Mouse (Mus musculus) myocyte (in vitro differentiated cells): ENCODE measurements around the gene Cep57l1. TPM values are rescaled to one million over a fixed set of nuclear protein-coding genes. Genes with fewer than 3 reads are reported as not detected.
A peak's percentile ranks its signal among the peaks of the same experiment; 100 is the strongest.

ENCODE experiments used
- H3K27me3 ChIP-seq: one replicate; pipeline ENCODE4 v1.6.1; 2011; ENCODE audit not compliant: control insufficient read depth, insufficient read depth, insufficient read length
- H3K36me3 ChIP-seq: one replicate; pipeline ENCODE4 v1.6.1; 2011; ENCODE audit not compliant: control insufficient read depth, insufficient read depth
- H3K4me2 ChIP-seq: one replicate; pipeline ENCODE4 v1.6.1; 2011; ENCODE audit warnings: low read depth, control low read depth
- H3K4me3 ChIP-seq: one replicate; pipeline ENCODE4 v1.5.1; 2011; ENCODE audit warnings: mild to moderate bottlenecking, control low read depth, moderate library complexity
- H3K79me2 ChIP-seq: one replicate; pipeline ENCODE4 v1.6.1; 2011; ENCODE audit not compliant: control insufficient read depth, insufficient read depth
- H3ac ChIP-seq: one replicate; pipeline ENCODE4 v1.6.1; 2011; ENCODE audit not compliant: control insufficient read depth, insufficient read length
- CEBPB ChIP-seq: IDR thresholded peaks from 2 replicates; pipeline ENCODE4 v1.6.1; 2011; ENCODE audit warnings: mild to moderate bottlenecking, moderate library complexity; ENCODE audit not compliant: poor library complexity, insufficient read depth, severe bottlenecking
- E2F4 ChIP-seq: IDR thresholded peaks from one replicate; pipeline ENCODE4 v1.6.1; 2011; ENCODE audit warnings: mild to moderate bottlenecking, control low read depth, moderate library complexity; ENCODE audit not compliant: insufficient read depth
- MAX ChIP-seq: IDR thresholded peaks from one replicate; pipeline ENCODE4 v1.6.1; 2011; ENCODE audit warnings: low read depth, mild to moderate bottlenecking, control low read depth
- MYOD1 ChIP-seq, 3 experiments: IDR thresholded peaks; one replicate each; pipeline ENCODE4 v1.6.1; 2011; ENCODE audit warnings: control low read depth in 2 of 3, low read depth in 2 of 3, mild to moderate bottlenecking in 2 of 3, moderate library complexity in 1 of 3; ENCODE audit not compliant: insufficient read length in 2 of 3, control insufficient read depth in 1 of 3
- MYOG ChIP-seq, 3 experiments: IDR thresholded peaks; one replicate each; pipeline ENCODE4 v1.6.1; 2011; ENCODE audit warnings: control low read depth in 2 of 3, low read depth in 2 of 3, mild to moderate bottlenecking in 2 of 3; ENCODE audit not compliant: insufficient read length in 2 of 3, control insufficient read depth in 1 of 3, insufficient read depth in 1 of 3
- POLR2A ChIP-seq: IDR thresholded peaks from one replicate; pipeline ENCODE4 v1.6.1; 2011; ENCODE audit warnings: low read depth, mild to moderate bottlenecking, control low read depth, moderate library complexity; ENCODE audit not compliant: insufficient read length
- POLR2AphosphoS2 ChIP-seq: IDR thresholded peaks from one replicate; pipeline ENCODE4 v1.6.1; 2011; ENCODE audit warnings: low read depth, control low read depth; ENCODE audit not compliant: insufficient read length
- REST ChIP-seq: IDR thresholded peaks from one replicate; pipeline ENCODE4 v1.6.1; 2011; ENCODE audit warnings: mild to moderate bottlenecking, control low read depth, moderate library complexity; ENCODE audit not compliant: insufficient read depth, insufficient read length
- SRF ChIP-seq: IDR thresholded peaks from one replicate; pipeline ENCODE4 v1.6.1; 2011; ENCODE audit warnings: low read depth; ENCODE audit not compliant: control insufficient read depth, insufficient read length
- TCF12 ChIP-seq: IDR thresholded peaks from one replicate; pipeline ENCODE4 v1.6.1; 2011; ENCODE audit warnings: mild to moderate bottlenecking, control low read depth; ENCODE audit not compliant: poor library complexity, insufficient read depth, severe bottlenecking
- TCF3 ChIP-seq: IDR thresholded peaks from one replicate; pipeline ENCODE4 v1.6.1; 2011; ENCODE audit warnings: low read depth, control low read depth; ENCODE audit not compliant: insufficient read length
- USF1 ChIP-seq: IDR thresholded peaks from one replicate; pipeline ENCODE4 v1.6.1; 2011; ENCODE audit warnings: low read depth, mild to moderate bottlenecking, control low read depth, moderate library complexity
- polyA plus RNA-seq: library from polyadenylated mRNA; unstranded; fragments of >200 nt; fragmentation: generic; extraction: Trizol; gene quantifications from one replicate; pipeline ENCODE4 v1.2.1, GENCODE M21; 2012; ENCODE audit warnings: missing spikeins

Cep57l1 gene
- polyA plus RNA-seq, 1 experiment: 3.3 TPM

- no peaks in the 10 kb centered on the region for H3K79me2 ChIP-seq
- H3K36me3 ChIP-seq: no peaks in the 10 kb centered on the region
- H3K4me2 ChIP-seq: peak overlapping the region; percentile 55
- H3K27me3 ChIP-seq: no peaks in the 10 kb centered on the region
- no peak overlapping the region for H3ac ChIP-seq
- no peak overlapping the region for H3K4me3 ChIP-seq
- TF ChIP-seq POLR2AphosphoS2 (no peak), MYOG (IDR thresholded peaks at IDR 0.05; ENCODE audit: control insufficient read depth in 1 of 3, insufficient read depth in 1 of 3, insufficient read length in 2 of 3, low read depth in 2 of 3) (peak in 1 of 3 experiments; percentile 51), MYOD1 (IDR thresholded peaks at IDR 0.05; ENCODE audit: control insufficient read depth in 1 of 3, insufficient read length in 2 of 3, low read depth in 2 of 3) (peak in 1 of 3 experiments; percentile 15), TCF12 (no peak), POLR2A (no peak), CEBPB (no peak)
Observed at GRCm38 (mm10) chr10:41682546-41683393, 126.9 kb downstream of the Cep57l1 start.

GRCm38 (mm10) chr10:41678746-41679360, 130.8 kb downstream of the Cep57l1 start:
- no peaks in the 10 kb centered on the region for H3K27me3 ChIP-seq
- H3K4me2 ChIP-seq: peak overlapping the region; percentile 67
- H3K36me3 ChIP-seq: no peaks in the 10 kb centered on the region
- no peak overlapping the region for H3ac ChIP-seq
- no peak for TF ChIP-seq TCF3
- no peak for TF ChIP-seq REST
- peak; percentile 88 for TF ChIP-seq USF1
- no peak for TF ChIP-seq SRF
- TF ChIP-seq CEBPB: no peak
- TF ChIP-seq POLR2AphosphoS2: no peak
- peak; percentile 33 to 83 (median 82) for TF ChIP-seq MYOG (IDR thresholded peaks at IDR 0.05; ENCODE audit: control insufficient read depth in 1 of 3, insufficient read depth in 1 of 3, insufficient read length in 2 of 3, low read depth in 2 of 3)
- TF ChIP-seq MAX: no peak
- peak in 2 of 3 experiments; percentile 74 to 87 for TF ChIP-seq MYOD1 (IDR thresholded peaks at IDR 0.05; ENCODE audit: control insufficient read depth in 1 of 3, insufficient read length in 2 of 3, low read depth in 2 of 3)
- TF ChIP-seq E2F4: no peak
- TF ChIP-seq TCF12: peak; percentile 55
- TF ChIP-seq POLR2A: no peak
- no peaks in the 10 kb centered on the region for H3K79me2 ChIP-seq
- no peak overlapping the region for H3K4me3 ChIP-seq

GRCm38 (mm10) chr10:41677396-41677795, 132.3 kb downstream of the Cep57l1 start:
- TF ChIP-seq E2F4 (no peak), POLR2AphosphoS2 (no peak), MYOD1 (IDR thresholded peaks at IDR 0.05; ENCODE audit: control insufficient read depth in 1 of 3, insufficient read length in 2 of 3, low read depth in 2 of 3) (no peak), MAX (no peak), SRF (no peak), TCF3 (no peak), MYOG (IDR thresholded peaks at IDR 0.05; ENCODE audit: control insufficient read depth in 1 of 3, insufficient read depth in 1 of 3, insufficient read length in 2 of 3, low read depth in 2 of 3) (no peak), POLR2A (no peak), TCF12 (no peak), USF1 (no peak), REST (no peak), CEBPB (no peak)
- Histone ChIP-seq H3K36me3 (no peaks in the 10 kb centered on the region), H3ac (no peak overlapping the region), H3K79me2 (no peaks in the 10 kb centered on the region), H3K4me2 (no peak overlapping the region), H3K27me3 (no peaks in the 10 kb centered on the region), H3K4me3 (no peak overlapping the region)

- Histone ChIP-seq H3K36me3 (no peaks in the 10 kb centered on the region), H3K79me2 (no peaks in the 10 kb centered on the region), H3K4me2 (no peak overlapping the region), H3K4me3 (no peak overlapping the region), H3ac (no peak overlapping the region), H3K27me3 (no peaks in the 10 kb centered on the region)
- TF ChIP-seq MYOG (IDR thresholded peaks at IDR 0.05; ENCODE audit: control insufficient read depth in 1 of 3, insufficient read depth in 1 of 3, insufficient read length in 2 of 3, low read depth in 2 of 3) (no peak), CEBPB (no peak), MAX (no peak), MYOD1 (IDR thresholded peaks at IDR 0.05; ENCODE audit: control insufficient read depth in 1 of 3, insufficient read length in 2 of 3, low read depth in 2 of 3) (no peak), REST (no peak), POLR2AphosphoS2 (no peak), USF1 (no peak), TCF12 (no peak), E2F4 (no peak), TCF3 (no peak), SRF (no peak), POLR2A (no peak)
Observed at GRCm38 (mm10) chr10:41676661-41677061, 133.0 kb downstream of the Cep57l1 start.
